Mouse (Mus musculus) spleen, postnatal 36 days (tissue): ENCODE data around the gene Akap9.
"Not testable (repeated sequence)": the region's sequence is repeated elsewhere in the genome, so short reads cannot be mapped to it uniquely, and the experiment has no call there.

Experiments
- DNase-seq, 2 experiments: peaks; one replicate each; pipeline ENCODE4 v3.0.0; 2022; ENCODE audit warnings: low spot score in 2 of 2, mixed read lengths in 1 of 2

Akap9 gene

DNA sequence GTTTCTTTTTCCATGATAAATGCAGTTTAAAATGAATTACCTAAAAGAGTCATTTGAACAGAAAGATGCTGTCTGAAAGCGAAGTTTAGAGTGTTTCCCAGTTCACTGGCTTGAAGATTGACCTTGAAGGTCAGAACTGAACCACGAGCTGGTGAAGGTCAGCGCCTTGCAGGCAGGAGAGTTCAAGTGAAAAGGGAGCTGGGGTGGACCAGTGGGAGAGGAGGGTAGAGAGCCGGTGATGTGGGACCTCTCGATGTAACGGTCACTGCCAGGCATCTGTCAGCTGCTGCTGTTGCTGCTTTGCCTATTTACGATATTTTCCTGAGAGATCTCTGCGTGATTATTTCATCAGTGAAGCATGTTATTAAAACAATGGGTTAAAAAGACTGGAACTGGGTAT is 111.5 kb downstream of the Akap9 start:
- DNase-seq: no peak

DNA sequence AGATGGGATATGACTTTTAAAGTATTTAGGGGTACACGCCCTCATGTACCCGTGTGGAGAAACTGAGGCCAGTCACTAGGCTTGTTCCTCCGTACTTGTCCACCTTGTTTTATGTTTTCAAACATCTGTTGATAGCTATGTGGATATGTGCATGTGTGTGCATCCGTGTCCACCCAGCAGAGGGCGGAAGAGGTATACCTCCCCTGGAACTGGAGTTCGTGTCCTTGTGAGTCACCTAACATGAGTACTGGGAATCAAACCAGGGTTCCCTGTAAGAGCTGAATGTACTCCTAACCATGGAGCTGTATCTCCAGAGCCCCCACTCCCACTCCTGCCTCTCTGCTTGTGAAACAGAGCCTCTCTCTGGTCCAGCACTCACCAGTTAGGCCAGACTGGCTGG is 112.5 kb downstream of the Akap9 start:
- DNase-seq: no peak

DNA sequence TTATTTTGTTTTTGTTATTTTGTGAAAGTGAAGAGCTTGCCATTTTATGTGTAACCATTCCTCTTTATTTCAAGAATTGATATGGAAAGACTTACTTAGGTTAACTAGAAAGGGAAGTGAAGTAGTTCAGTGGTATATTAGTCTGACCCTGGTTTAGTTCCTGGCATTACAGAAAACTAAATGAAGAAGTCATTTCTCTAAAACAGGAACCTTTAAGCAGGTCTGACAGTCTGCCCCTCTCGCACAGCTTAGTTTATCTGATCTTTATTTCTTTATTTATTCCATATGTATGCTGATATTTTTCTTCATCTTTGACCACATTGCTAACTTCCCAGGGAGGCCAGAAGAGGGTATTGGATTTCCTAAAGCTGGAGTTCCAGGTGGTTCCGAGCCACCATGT is 113.1 kb downstream of the Akap9 start:
- no peak for DNase-seq

DNA sequence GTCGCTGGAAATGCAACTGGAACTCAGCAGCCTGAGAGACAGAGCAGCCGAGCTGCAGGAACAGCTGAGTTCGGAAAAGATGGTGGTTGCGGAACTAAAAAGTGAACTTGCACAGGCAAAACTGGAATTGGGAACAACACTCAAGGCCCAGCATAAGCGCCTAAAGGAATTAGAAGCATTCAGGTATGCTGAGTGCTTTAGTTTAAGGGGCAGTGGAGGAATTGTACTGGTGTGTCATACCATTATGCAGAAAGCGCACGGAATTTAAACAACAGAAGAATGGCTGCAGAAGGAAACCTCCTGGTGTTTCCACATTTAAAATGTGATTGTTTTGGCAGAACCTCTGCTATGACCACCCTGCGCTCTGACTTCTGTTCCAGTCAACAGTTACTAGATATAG is 132.5 kb downstream of the Akap9 start:
- DNase-seq: no peak

DNA sequence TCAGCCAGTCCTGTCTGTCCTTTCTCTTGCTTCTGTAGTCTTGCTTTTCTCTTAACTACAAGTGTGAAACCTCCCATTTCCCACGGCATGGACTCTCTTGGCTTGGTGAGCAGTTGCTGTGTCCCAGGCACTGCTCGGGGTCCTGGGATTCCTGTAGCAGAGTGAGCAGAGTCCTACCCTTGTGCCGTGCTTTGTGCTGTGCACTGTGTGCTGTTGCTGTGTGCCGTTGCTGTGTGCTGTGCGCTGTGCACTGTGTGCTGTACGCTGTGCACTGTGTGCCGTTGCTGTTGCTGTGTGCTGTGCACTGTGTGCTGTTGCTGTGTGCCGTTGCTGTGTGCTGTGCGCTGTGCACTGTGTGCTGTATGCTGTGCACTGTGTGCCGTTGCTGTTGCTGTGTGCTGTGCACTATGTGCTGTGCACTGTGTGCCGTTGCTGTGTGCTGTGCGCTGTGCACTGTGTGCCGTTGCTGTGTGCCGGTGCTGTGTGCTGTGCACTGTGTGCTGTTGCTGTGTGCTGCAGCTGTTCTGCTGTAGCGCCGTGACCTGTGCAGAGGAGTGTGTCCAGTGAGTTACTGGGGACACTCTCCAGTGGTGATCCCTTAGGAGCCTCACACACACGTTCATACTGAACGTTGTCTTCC is 138.7 kb downstream of the Akap9 start:
- DNase-seq: no peak

DNA sequence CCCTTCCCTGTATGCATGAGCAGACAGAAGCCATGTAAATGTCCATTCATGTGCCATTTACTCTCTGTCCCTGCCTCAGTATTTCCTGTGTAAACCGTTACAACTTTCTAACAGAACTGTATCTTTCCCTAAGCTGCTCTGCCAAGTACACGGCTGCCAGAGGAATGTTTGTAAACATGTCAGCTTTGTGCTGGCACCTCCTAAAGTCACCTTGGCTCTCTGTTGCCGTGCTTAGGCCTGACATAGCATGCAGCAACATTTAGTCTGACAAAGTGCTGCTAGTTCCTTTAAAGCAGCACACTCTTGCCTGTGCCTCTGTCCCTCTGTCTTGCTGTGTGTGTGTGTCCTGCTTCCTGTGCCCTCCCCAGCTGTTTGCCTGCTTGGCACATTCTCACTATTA is 139.3 kb downstream of the Akap9 start:
- no peak for DNase-seq

DNA sequence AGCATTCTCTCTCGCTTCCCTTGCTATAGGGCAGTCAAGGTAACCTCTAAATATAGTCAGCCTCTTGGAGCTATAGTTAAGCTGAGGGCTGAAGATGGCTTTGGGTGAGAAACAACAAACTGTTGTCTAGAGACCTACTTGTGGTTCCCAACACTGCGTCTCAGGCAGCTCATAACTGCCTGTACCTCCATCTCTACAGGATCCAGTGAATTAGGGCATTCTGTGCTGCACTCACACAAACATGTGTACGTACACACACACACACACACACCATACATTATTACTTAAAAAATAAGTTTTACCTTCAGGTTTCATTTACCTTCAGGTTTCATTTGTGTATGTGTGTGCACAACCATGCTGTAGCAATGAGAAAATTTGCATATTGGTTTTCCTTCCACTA is 151.2 kb downstream of the Akap9 start:
- DNase-seq: no peak

DNA sequence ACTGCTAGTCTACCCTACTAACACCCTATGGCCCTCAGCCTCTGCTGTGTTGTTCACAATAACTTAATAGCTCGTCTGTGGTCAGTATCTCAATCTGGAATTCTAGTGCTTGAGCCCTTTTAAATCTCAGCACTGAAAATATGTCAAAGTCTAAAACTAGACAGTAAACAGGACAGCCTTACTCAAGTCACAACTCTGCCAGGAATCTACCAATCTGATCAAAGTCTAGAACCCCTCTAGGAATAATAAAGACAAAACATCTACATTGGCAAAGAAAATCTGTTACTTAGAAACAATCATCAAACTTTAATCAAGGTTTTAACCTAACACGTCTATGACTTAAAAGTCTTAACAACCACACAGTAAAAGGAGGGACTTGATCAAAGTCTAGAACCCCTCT is 153.0 kb downstream of the Akap9 start:
- no peak for DNase-seq

DNA sequence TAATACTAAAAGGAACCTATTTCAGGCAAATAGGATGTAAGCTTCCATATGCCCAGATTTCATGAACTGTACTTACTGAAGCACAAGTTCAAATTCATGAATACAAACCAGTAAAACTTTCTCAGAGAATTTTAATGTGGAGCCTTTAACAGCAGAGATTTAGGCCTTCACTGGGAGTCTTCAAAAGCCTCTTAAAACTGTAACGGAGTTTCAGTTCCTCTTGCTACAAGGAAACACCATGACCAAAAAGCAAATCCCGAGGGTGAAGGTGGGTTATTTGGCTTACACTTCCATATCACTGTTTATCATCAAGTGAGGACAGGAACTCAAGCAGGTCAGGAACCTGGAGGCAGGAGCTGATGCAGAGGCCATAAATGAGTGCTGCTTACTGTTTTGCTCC is 153.7 kb downstream of the Akap9 start:
- DNase-seq: peak; percentile 31 to 38

DNA sequence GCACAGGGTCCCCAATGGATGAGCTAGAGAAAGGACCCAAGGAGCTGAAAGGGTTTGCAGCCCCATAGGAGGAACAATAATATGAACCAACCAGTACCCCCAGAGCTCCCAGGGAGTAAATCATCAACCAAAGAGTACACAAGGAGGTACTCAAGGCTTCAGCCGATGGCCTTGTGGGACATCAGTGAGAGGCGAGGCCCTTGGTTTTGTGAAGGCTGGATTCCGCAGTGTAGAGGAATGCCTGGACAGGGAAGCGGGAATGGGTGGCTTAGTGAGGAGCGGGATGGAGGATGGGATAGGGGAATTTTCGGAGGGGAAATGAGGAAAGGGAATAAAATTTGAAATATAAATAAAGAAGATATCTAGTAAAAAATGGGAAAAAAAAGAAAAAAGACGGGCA is 157.1 kb downstream of the Akap9 start:
- no peak for DNase-seq

DNA sequence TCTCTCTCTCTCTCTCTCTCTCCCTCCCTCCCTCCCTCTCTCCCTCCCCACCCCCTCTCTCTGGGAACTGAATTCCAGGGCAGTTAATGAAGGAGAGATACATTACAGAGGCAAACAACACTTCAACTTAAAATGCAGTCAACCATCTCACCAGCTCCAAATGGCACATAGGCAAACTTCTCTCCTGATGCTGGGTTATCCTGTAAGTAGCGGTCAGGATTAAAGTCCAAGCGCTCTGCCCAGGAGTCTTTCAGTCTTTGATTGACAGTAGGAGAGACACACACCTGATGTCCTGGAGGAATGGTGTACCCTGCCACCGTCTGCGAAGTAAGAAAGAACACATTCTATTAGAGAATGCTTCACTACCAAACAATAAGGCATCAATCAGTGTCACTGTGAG is 158.5 kb downstream of the Akap9 start:
- no peak for DNase-seq

DNA sequence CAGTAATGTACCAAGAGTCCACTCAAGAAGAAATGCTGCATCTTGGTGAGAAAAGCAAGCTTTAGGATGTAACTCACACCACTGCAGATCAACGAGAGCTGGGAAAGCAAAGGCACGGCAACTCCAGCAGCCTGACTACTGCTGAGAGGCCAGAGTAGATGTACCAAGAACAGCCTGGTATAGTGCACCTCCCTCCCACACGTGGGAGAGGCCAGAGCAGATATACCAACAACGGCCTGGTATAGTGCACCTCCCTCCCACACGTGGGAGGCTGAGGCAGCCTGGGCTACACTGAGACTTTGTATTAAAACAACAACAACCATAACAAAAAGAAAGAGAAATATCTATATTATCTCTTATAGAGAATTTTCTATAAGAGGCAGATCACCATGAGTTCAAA is 160.3 kb downstream of the Akap9 start:
- DNase-seq: no peak

DNA sequence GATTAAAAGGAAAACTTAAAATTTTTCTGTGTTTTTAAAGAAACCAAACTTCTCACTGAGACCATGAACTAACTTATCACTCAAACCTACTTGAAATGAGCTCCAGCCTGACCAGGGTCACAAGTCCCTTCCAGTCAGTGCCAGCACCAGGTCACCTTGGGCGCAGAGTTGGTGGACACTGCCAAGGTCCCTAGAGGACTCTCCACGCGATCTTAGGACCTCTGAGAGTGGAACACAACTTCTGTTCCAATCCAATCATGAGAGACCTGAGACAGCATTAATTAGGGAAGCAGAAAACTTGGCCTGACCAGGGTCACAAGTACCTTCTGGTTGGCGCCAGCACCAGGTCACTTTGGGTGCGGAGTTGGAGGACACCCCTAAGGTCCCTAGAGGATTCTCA is 166.6 kb downstream of the Akap9 start:
- DNase-seq: no peak

DNA sequence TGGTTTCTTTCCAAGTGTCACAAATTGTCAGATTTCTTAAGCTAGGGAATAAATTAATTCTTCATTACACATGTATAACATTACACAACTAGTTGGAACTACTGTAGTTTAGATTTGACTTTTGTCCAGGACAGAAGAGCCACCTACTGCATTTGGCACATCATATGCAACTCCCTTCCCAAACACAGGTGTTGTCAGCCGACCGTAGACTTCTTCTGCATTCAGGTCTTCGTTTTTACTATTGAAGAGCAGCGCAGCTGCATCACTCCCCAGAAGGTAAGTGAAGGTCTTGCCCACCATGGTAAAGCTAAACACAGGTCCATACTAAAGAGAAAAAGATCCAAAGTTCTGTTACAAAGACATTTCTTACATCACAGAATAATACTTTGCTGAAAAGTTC is 173.2 kb downstream of the Akap9 start:
- DNase-seq: no peak

DNA sequence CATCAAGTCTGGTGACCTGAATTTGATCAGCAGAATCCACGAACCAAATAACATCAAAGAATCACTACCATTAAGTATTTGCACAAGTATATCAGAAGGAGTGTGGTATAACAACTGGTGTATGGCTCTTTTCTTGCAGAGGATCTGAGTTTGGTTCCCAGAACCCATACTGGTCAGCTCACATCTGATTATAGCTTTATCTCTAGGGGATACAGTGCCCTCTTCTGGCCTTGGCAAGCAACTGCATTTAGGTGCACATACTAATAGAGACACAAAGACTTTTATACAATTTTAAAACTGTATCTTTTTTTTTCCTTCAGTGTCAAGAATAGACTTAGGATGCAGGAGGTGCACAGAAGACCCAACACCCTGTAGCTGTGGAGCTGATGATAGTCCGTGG is 173.9 kb downstream of the Akap9 start:
- DNase-seq: no peak

DNA sequence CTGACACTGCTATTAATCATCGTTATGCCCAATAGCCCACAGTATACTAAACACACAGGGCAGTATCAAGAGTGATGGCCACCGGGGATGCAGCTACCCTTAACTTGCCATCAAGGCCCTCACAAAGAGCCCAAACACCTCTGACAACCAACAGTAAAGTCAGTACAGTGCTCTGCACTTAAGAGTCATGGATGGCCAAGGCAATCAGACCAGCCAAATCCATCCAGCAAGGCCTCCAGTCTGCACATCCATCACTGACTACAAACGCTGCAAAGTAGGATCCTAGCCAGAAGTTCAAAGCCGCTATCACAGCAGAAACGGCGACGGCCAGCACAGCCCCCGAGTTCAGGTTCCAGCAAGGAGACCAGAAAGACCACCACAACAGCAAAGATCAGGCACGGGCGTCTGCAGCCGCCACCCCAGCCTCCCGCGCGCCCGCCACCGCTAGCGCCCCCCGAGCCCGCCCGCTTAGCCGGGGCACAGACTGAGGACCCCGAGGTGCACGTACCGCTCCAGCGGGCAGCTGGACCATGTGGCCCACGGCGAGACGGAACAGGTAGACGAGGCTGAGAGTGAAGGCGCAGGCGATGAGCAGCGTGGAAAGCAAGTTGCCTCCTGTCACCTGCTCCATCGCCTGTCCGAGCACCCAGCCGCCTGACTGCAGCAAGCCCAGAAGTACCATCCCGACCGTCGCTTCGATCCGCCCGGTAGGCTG is 175.9 kb downstream of the Akap9 start:
- no peak for DNase-seq

DNA sequence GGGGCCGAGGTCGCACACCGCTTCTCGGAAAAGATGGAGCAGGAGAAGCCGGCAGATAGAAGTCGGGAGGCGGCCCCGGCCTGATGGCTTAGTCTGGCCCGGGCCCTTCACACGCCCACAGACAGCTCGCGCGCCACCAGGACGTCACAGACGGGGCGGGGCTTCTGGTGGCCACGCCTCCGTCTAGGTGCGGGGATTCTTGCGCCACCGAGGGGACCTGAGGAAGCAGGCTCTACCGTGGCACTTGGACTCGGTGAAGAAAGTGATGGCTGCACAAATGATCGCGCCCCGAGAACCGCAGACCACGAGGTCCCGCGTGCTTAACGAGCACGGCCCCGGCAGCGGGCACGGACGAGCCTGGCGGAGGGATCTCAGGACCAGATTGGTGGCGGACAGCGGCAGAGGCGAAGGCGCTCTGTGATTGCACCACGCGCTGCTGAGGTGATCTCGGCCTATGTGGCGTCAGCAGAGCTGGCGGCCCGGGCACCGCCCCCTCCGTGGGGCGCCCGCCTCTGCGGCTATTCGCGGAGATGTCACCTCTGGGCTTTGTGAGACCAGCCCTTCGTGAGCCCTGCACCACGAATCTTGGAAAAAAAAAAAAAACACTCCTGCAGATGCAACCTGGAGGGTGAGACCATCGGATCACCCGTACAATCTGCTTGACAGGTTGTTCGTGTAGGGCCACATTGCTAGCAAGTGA is 176.6 kb downstream of the Akap9 start, which contains the start of gene Cyp51:
Cyp51 (minus strand) TSS at position 406 of the 700 bp plus-strand sequence.
- DNase-seq: peak; percentile 87

DNA sequence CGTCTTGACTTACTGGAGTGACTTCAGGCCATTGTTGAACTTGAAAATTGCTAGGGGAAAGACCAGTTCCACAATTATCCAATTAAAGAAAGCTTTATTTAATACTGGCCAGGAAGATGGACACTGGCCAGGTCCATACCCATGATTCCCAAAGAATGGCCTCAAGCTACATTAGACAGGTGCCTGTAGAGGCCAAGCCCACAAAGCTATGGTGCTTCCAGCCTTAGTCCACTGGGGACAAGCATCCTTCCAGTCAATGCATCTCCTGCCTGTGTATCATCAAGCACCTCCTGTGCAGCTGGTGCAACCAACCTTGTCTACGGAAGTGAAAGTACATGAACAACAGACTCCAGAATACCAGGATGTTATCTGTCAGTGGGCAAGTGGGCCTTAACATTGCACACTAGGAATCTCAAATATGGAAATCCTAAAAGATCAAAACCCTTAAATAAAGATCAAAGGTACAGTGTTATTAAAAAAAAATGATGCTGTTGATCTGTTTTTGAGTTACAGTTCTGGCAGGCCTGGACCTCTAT is 177.9 kb downstream of the Akap9 start:
- DNase-seq: no peak

DNA sequence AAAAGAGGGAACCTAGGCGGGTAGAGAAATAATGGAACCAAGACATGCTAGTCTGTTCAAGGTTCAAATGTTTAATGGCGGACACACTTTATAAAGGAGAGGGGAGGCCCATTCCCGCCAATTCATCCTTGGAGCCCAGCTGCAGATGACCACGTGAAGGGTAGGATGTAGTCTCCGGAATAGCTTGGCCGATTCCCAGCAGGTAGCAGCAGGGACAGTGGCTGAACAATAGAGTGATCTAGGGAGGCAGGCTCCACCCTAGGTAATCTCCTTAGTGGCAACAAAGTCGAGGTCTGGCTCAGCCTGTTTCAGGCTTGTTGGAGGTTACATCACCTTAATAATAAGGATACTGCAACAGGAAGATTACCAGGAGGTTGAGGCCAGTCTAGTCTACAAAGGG is 179.2 kb downstream of the Akap9 start:
- DNase-seq: not testable (repeated sequence)

DNA sequence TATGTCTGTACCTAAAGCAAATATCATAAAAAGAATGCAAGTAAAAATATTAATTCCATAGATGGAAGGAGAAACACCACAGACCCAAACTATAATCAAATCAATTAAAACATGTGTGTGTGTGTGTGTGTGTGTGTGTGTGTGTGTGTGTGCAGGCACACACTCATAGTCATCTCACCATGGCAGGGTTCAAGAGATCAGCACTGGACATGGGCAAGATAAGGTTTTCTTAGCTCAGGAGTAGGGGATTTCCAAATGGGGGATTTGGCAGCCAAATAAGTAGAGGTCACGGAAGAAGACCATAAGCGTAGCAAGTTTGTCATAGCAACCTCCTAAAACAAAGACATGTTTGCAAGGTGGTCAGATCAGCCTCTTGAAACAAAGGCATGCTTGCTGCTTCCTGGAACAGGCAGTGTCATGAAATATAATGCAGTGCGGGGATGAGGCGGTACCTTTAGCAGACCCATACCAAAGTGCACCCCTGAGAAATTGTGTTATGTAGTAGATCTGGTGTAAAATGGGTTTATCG is 184.8 kb downstream of the Akap9 start:
- DNase-seq: no peak
